Mouse (Mus musculus): Measurements from ENCODE around the gene Lcat. TPM values are rescaled to one million over a fixed set of nuclear protein-coding genes. Genes with fewer than 3 reads are reported as not detected.

Gene Lcat
- total and polyA plus RNA-seq, 3 experiments = 1.3 to 3.3 (median 2.9) TPM

GRCm38 (mm10) chr8:105949350-105949749 lies 6.2 kb upstream of the Lcat start:
- peak; percentile 48 for DNase-seq

- DNase-seq = no peak
Measured at GRCm38 (mm10) chr8:105942542-105942941, 640 bp downstream of the Lcat start.

- DNase-seq = no peak
Measured at GRCm38 (mm10) chr8:105942026-105942425, 1.2 kb downstream of the Lcat start.

- peak; percentile 75 for DNase-seq
Measured at GRCm38 (mm10) chr8:105938306-105938669, 4.9 kb downstream of the Lcat start, which contains the start of gene Psmb10. TSS of gene Psmb10 (minus strand) at chr8:105938444.

DNA sequence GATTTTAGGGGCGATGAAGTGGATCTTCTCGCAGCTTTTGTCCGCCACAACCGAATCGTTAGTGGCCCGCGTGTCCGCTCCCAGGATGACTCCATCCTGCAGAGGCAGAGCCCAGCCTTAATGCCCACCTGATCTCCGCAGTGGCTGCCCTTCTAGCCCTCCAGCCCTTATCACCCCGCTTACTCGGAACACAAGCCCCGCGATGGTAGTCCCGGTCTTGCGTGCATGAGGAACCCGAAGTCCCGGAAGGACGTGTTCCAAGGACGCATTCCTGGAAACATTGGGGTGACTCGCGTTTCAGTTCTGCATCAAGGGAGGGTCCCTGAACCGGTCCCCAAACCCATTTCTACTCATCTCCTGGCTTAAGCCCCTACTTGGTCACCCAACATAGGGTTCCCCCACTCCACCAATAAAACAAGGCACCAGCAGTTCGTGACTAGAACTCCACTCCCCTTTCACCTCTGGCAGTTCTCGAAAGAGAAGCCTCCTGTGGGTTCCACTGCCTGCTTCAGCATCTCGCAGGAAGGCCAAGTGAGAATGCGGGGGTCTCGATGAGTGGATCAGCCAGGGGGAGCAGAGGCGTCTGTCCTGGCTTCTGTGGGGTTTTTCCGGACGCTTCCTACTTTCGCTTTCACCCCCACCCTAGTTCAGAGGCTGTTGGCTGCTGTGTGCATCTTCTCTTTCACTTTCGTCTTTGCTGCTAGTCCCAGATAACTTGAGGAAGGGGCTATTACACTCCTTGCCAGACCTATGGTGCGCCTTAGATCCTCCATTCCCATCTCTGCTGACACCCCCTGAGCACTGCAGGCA lies 5.5 kb downstream of the Lcat start:
- peak; percentile 77 for DNase-seq

DNA sequence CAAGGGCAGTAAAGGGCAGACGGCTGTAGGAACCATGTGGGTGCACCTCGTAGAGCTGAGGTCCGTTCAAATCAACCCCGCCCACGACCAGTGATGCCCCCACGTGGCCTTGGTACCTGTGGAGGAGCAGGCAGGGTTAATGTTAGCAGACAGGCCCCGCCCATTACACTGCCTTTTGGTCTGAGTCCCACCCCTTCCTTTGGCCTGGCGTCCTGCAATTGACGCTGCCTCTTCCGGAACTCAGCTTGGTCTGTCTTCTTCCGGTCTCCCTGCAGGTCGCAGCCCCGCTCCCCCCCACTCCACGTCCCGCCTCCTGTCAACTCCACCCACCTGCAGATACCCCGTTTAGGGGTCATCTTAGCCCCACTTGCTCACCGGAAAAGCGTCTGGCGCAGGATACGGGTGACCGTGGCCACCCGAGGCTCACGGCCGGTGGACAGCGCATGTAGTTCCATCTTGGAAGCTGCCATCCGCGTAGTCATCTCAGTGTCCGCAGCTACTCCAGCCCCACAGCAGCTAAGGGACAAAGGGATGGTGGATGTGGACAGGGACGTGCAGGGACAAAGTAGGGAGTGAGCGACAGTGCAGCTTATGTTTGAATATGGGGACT lies 6.2 kb downstream of the Lcat start:
- peak; percentile 95 for DNase-seq

- DNase-seq = no peak
Measured at GRCm38 (mm10) chr8:105935863-105936603, 7.1 kb downstream of the Lcat start.

DNA sequence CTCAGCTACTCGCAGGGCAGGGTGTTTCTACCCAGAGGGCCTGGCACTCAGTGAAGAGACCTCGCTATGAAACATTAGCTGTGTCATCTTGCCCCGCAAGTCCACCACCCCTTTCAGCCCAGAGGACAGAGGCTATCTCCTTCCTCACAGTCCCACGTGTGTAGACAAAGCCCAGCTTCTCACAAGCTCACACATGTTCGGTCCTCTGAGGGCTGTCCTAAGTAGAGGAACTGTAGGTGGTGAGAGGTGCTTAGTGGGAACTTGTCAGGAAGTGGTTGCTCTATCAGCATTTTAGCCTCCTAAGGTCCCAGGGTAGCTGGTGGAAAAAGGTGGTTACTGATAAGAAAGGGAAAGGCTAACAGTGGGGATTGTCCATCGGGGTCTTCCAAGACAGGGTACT lies 8.1 kb downstream of the Lcat start:
- DNase-seq = no peak

- DNase-seq = no peak
Measured at GRCm38 (mm10) chr8:105933762-105934161, 9.4 kb downstream of the Lcat start, which contains the start of gene Ctrl. TSS of gene Ctrl (minus strand) at chr8:105933862.

GRCm38 (mm10) chr8:105932525-105932924 lies 10.7 kb downstream of the Lcat start:
- DNase-seq = no peak

DNA sequence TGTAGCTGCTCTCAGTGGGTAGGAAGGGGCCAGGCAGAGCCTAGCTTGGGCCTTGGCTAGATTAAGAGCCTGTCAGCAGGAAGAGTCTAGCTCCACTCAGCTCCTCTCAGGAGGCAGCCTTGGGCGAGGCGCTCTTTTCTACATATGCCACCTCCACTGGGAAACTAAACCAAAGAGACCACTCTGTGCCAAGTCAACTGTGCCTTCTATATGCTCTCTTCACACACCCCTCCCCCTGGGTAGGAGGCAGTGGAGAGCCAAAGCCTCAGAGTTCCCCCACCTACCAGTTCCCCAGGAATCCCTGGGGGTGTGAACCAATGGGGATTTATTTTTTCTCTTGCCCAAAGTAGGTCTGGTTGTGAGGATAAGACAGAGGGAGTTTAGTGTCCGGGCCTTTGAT lies 11.9 kb downstream of the Lcat start:
- DNase-seq = no peak

GRCm38 (mm10) chr8:105930602-105931001 lies 12.6 kb downstream of the Lcat start:
- peak; percentile 89 for DNase-seq

GRCm38 (mm10) chr8:105925123-105925522 lies 18.1 kb downstream of the Lcat start:
- DNase-seq = no peak

DNA sequence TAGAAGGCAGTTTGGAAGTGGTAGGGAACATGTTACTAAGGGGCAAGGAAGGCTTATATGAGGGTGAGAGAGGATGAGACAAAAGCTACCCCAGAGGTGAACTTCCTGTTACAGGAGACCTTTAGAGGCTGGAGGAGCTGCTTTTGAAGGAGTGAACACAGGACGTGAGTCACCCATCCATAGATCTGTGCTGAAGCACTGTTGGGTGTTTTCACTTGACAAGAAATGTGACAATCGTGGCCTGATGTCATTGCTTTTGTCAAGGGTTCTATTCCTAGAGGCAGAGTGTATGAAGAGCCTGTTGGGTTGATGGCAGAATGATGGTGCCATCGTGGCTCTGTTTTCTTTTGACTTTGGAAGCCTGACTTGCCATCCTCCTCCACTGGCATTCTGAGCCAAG lies 23.8 kb downstream of the Lcat start:
- no peak for DNase-seq

- DNase-seq = no peak
Measured at GRCm38 (mm10) chr8:105900941-105901616, 42.1 kb downstream of the Lcat start.

DNA sequence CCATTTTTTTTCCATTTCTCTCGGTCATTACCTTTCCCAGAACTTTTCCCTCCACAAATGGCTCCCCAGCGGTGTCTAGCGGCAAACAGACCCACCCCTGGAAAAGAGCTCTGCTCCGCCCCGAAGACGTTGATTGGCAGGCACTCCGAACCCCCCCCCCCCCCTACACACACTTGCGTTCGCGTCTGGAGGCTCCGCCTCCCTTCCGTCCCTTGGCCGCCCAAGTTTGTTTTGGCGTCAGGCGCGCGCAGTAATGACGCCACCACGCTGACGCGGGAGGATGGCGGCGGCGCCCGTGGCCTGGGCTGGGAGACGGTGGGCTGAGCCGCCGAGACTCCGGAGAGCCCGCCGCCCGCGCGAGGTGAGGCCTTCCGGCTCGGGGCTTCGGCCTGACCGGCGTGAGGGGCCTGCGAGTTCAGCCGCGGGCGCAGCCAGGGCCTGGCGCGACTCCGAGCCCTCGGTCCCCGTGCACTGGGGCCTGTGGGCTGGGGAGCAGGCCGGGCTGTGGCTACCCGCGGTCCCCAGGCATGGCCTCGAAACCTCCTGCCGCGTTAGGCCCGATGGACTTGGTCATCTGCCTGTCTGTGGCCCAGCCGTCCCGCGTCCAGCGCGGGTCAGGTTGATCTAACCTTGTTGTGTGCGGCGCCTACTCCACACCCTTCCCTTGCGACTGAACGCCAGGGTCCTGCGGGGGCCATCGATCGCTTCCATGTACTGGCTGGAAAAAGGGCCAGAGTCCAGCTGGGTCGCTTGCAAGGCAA lies 42.8 kb downstream of the Lcat start, which contains the start of gene Pskh1:
Pskh1 (plus strand) TSS at position 262 of the 761 bp plus-strand sequence.
- peak; percentile 96 for DNase-seq

GRCm38 (mm10) chr8:105897801-105898480 lies 45.2 kb downstream of the Lcat start:
- no peak for DNase-seq

DNA sequence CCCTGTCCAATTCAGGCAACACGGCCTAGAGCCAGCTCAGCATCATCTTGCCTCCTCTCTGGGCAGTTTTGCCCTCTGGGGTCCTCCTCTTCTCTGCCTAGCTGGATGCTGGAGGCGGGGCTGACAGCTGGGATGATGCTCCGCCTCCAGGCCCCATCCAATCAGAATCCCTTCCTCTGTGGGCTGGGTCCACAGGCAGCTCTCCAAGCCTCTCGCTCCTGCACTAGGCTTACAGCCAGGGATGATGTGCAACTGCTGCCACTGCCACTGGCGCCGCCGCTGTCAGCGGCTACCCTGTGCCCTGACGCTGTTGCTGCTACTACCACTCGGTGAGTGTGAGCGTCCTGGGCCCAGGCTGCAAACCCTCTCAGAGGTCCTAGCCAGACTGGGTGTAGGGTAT lies 49.8 kb downstream of the Lcat start, which contains the start of gene Nrn1l:
Nrn1l (plus strand) TSS at position 229 of the 400 bp plus-strand sequence.
- DNase-seq = peak; percentile 82

DNA sequence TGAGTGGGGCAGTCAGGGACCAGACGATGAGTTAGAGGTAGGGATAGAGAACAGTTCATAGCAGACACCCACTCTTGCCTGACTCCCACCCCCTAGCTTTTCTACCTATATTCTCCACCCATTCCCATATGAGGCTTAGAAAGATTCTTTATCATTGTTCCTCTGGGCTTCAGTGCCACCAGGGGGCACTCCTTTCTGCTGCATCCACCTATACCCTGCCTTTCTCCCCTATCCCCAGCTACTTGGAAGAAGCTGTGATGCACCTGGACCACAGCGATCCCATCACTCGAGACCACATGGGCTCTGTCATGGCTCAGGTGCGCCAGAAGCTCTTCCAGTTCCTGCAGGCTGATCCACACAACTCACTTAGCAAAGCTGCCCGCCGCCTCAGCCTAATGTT lies 50.8 kb downstream of the Lcat start:
- DNase-seq = peak; percentile 25

DNA sequence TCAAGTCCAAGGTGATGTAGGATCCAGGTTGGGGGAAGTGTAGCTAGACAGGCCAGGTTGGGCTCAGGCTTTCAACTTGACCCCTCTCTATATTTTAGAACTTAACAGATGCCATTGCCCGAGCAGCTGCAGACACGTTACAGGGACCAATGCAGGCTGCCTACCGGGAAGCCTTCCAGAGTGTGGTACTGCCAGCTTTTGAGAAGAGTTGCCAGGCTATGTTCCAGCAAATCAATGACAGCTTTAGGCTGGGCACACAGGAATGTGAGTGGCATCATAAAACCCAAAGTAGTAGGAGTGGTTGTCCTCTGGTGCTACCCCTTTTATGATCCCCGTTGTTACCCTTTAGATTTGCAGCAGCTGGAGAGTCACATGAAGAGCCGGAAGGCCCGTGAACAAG lies 52.3 kb downstream of the Lcat start:
- DNase-seq = no peak
